Mouse (Mus musculus) testis, postnatal 10 days (tissue): Measurements from ENCODE around the gene Fbxw4.
A peak's percentile ranks its signal among the peaks of the same experiment; 100 is the strongest.

Experiments
- DNase-seq: peaks from one replicate; pipeline ENCODE4 v3.0.0; 2021; ENCODE audit warnings: low spot score

Gene Fbxw4

DNA sequence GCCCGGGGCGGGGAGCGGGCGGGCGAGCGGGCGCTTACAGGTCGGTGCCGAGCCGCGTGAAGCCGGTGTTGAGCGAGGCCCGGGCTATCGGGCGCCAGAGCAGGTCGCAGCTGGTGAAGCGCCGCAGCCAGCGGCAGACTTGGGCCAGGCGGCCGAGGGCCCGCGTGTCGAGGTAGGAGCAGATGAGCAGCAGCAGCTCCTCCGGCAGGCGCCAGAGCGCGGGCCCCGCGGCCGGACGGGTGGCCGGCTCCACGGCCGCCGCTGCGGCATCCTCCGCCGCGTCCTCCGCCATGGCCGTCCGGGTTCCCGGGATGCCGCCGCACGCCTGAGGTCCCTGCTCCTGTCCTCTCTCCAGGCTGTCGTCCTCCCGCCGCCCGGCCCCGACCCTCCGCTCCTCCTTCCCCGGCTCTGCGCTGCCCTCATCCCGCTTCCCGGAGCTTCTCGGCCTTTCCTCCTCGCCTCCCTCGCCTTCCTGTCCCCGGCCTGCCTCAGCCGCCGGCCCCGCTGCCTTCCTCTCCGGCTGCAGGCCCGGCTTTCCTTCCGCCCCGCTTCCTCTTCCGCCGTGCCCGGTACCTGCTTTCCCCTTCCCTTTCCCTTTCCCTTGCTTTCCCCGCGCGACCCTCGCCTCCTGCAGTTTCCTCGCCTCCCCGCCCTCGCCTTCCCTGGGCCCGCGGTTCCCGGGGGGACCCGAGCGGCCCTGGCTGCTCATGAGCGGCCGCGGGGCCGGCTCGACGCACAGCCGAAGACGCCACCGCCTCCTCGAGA lies at the start of gene Fbxw4:
TSS of gene Fbxw4 (minus strand) at position 575 of the 765 bp plus-strand sequence.
- peak; percentile 79 for DNase-seq

DNA sequence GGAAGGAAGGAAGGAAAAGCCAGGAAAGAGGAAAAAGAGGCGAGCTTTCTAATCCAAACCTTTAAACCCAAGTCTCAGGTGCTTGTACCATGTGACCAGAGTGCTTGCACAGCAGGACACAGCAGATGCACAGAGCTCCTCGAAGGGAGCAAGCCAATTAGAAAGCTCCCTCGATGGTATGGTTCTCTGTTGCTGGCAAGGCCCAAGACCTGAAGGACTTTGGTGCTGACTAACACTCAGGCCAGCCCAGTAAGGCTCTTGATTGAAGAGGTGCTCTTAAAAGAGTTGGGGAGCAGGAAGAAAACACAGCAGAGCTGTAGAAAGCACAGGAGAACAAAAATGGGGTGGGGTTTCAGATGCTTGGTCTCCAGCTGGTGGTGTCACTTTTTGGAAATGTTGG lies 48.6 kb upstream of the Fbxw4 start:
- DNase-seq = no peak

DNA sequence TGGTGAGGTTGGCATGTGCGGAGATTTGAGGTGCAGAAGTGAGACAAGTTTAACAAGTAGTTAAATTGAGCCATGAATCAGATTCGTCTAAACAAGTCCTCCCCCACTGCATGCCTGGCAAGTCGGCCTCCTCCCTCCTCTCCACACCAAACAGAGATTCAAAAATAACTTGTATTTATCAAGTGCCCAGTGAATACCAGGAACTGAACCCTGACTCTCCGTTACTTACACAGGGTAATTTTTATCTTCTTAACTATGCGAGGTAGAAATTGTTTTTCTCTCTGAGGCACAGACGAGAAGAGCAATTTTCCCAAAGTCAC lies 36.1 kb upstream of the Fbxw4 start:
- DNase-seq = no peak

DNA sequence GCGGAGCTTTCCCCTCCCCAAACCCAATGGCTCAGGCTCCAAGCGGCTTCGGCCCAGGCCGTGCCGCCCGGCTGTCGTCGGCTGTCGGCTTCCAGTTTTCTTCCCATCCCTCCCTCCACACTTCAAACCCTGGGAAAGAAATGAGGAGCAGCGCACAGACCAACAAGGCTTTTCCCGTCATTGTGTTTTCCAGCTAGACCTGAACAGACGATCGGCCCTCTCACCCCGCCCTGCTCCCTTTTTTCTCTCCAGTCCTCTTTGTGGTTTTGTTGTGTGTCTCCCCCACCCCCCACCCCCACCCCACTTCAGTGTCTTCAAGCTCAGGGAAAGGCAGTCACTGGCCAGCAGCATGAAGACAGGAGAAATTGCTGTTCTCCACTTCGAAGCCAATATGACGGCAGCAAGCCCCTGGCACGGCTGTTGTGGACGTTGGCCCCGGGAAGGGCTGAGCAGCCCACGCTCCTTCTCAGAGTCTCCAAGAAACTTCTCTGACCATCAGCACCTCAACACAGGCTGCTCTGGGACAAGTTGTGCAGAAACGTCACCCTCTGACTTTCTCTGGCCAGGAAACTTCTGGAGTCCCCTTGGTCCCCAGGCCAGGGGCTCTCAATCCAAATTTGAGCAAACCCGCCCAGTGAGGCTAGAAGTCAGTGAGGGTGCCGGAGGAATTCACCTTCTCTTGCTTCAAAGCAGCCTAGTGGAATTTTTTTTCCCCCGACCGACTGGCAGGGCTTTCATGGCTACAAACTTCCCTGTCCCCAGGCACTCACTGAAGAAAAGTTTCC lies 35.6 kb upstream of the Fbxw4 start:
- no peak for DNase-seq

DNA sequence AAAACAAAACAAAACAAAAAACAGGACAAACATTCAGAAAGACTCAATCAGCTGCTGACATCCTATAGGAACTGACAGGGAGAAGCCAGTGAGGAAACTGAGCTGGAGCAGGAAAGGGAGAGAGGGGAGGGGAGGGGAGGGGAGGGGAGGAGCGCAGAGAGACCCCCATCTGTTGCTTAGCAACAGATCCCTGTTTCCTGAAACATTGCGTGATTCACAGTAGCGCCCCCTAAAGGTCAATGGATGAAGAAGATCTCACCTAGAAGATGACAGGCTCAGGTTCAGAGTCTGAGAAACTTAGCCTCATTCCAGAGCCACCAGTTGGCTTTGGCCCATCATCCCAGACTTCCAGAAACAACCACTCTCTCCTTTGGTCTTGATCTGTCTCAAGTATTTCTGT lies 33.9 kb upstream of the Fbxw4 start:
- DNase-seq = no peak

DNA sequence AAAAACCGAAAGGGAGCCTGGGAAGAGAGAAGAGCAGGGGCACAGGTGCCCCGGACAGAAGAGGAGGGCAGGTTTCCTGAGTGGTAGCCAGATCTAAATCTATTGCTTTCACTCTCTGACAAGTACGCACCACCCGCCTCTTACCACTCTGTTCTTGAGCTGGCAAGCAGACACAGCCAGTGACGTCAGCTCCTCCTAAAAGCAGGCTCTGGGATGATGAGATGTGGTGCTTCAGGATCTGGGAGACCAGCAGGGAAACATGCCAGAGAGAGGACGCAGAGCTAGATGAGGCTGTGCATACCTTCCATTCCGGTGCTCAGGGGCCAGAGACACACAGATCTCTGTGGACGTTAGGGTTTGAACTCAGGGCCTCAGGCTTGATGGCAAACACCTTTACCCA lies 32.1 kb upstream of the Fbxw4 start:
- DNase-seq = no peak

DNA sequence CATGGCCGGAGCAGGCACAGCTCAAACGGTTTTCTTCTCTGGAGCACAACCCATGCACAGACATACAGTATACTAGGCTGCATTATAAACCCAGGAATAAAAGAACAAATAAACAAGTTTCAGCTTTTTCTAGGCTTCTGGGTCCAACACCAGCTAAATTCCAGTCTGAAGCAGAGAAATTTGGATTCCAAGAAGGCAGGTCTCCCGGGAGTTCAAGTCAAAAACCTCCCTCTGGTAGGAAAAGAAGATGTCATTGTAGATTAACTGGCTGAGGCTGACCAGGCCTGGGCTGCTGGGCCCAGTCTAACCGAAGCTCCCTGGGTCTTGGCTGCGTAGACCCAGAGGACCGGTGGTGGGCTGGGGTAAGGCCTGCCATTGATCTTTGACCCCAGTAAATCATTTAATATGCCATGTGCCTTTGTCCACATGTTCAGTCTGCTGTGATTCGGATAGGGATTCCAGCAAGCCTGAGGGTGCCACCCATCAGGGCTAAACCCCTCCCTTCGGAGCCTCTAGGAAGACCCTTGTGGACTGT lies 31.0 kb upstream of the Fbxw4 start:
- DNase-seq = no peak

DNA sequence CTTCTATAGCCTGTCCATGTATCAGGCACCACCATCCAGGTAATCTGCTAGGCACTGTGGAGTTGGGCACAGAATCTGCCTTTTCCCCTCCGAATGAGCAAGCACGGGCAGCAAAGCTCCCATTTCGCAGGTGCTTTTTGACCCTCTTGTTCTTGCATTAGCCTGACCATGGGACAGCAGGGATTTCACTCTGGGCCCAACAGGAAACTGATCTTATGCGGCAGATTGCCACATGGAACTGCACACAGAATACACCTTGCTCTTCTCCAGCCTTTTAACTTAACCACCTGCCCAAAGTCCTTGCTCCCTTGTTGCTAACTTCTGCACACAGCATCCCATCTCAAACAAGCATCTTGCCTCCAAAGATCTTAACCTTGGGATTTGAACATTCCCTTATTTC lies 26.9 kb upstream of the Fbxw4 start:
- no peak for DNase-seq

DNA sequence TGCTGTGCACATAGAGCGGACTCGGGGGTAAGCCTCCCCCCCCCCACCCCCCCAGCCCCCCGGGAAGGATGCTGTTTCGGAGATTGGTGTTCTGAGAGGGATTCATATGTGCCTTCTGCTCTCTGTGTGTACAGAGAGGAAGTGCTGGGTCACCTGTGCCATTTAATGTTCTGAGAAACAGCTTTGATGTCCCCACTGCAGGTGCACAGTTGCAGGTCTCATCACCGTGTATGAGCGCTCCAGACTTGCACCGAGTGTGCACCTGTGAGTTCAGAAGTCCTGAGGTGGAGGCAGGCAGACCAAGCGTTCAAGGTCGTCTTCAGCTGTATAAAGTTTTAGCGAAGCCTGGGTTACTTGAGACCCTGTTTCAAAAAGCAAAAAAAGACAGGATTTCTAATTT lies 23.6 kb upstream of the Fbxw4 start:
- no peak for DNase-seq

DNA sequence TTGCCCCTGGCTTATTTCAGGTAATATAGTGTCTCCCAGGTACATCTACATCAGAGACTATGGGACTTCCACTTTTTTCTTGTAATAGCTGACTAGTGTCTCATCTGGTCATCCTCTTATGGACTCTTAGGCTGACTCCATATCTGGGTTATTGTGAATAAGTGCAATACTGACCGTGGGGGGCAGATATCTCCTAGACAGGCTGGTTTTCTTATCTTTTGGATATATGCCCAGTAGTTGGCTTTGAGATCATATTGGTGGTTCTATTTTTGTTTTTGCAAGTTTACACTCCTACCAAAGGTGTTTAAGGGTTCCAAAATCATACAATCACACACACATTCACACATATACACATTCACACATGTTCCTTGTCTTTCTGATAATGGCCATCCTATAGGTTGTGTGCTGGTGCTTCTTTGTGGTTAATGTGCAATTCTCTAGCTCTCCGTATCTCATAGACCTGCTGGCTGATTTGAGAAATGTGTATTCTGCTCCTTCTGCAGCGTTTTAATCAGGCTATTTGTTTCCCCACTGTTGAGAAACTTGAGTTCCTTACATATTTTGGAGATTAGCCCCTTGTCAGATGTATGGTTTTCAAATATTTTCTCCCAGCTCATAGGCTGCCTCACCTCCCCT lies 20.5 kb upstream of the Fbxw4 start:
- no peak for DNase-seq

DNA sequence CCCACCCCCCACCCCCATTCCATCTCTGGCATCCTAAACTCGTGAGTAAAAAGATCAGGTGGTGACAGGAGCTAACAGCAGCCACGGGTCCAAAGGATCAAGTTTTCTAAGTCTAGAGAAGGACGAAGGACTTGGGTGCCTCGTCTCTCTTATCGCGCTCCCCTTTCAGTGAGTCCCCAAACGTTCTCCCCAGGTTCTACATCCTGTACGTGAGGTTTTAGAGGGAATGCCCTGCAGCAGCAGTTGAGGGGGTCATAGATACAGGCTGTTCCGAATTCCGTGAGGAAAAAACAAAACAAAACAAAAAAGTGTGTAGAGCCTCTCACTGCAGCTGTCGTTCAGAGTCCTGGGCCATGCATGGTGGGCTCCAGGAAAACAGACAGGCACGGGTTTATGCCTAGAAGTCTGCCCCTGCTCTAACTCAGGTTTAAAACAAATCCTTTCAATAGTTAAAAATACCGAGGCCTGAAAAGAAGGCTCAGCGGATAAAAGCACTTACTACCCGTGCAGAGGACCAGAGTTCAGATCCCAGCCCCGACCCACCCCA lies 16.7 kb upstream of the Fbxw4 start:
- no peak for DNase-seq

DNA sequence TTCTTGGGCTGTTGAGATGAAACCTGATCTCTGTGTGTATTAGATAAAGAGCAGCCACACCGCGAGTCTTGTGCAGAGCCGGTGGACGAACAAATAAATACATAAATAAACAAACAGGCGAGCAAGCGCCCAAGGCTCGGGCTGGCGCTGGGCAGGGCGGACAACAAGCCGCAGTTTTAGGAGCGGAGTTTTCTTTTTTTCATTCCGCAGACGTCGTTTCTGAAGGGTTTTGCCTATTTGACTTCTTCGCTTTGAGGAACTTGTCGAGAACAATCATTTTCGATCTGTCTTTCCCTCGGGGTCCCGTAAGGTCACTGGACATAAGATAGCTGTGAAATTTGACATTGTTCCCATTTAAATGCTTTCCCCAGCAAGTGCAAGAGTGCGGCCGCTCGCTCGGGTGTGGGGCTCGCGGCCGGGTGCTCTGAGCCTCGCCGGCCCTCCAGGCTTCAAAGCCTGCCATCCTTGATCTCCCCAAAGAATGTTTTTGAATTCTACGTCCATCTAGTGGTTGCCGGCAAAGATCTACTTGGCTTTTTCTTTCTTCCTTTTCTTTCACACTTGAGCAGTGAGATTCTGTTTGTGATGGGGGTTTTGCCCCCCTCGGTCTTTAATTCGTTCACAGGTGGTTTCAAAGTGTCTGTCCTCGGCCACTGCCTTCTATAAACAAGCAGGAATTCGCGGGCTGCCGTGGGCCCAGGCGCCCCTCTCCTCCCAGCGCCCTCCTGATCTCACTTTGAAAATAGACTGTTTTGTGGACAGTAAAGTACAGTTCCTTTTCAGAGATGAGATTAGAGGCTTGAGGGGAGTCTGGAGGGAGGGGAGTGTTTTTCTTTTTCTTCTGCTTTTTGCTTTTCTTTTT lies 15.8 kb upstream of the Fbxw4 start:
- no peak for DNase-seq

DNA sequence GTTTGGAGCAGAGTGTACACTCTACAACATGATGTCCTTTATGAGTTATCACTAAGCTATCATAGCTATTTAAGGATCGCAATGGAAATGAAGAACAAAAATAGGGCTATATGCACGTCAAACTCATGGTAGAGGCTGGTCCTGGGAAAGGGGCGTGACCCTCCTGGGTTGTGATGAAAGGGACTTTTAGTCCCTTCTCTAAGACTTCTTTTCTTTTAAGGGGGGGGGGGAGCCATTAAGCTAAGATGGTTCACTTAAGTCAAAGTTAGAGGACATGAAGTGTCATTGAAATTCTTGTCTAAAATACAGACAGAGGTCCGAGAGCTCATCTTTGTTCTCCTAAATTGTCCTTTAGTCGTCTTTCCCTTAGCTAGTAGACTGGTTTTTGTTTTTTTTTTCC lies 15.1 kb upstream of the Fbxw4 start:
- DNase-seq = no peak

DNA sequence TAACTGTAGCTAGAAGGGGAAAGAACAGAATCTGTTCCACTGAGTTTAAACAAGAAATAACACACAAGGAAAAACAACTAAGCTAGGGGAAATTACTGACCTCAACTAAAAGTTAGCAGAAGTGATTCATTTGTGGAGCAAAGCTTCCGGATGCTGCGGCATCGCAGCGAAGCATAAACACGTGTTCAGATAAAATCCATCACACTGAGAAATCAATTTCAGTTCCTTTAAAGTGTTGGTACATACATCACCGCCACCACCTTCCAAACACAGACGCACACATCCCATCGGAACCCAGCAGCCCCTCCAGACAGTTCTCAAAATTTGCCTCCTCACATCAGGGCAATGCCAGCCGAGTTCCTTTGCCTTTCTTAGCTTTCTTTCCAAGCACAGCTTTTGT lies 12.9 kb upstream of the Fbxw4 start:
- DNase-seq = no peak

DNA sequence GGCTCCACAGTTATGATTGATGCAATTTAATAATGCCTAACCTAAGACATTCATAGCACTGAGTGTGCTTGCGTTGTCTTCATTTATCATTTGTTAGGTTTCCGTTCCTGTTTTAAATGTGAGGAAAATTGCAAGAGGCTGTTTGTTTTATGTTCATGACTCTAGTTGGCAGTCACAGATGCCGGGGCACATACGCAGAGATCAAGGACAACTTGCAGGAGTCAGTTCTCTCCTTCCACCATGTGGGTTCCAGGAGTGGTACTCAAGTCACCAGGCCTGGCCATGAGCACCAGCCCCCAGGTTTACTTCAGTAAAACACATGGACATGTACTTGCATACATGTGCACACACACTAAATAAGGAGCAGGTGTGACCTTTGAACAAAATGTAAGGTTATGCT lies 8.9 kb upstream of the Fbxw4 start:
- no peak for DNase-seq

DNA sequence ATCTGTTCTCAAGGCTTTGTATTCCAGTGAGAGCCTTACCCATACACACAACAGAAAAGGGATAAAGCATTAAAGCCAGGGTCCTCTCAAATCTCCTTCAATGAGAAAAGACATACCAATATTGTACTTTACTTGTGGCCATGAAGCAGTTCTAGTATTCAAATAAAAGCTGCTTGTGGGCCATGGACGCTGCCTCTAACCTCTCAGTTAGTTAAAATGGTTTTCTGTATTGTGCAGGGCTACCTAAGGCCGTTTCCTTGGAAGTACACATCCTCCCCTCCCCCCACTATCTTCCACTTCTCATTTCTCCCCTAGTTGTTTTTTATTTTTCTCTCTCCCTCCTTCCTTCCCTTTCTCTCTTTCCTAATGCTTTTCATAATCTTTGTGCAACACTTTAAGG lies 3.7 kb upstream of the Fbxw4 start:
- DNase-seq = no peak

DNA sequence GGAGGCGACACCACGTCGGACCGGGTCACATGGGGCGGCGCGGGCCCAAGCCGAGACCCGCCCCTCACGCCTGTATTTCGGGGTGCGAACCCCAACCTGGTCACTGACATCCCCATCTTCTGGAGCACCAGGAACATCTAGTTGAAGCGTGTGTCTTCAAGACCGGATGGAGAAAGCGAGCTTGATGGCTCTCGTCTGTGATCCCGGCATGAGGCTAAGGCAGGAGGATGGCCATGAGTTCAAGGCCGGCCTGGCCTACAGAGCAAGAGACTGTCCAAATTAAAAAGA lies 335 bp upstream of the Fbxw4 start:
- DNase-seq = no peak

DNA sequence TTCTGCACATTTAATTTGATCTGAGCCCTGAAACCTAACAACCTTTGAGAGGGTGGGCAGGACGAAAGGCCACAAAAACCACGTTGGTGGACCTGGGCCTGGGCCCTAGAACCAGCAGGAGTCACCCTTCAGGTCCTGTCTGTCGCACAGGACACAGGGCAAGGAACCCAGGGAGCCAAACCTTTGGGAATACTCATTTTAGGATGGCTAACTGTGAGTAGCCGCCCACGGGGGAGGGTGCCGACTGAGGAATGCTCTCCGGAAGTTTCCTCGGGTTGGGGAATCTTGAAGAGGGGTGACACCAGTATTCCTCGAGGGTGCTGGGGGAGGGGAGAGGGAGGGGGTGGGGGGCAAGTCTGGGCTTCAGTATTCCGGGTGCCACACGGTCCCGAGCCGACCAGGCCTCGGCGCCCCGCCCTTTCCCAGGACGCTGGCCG lies 793 bp downstream of the Fbxw4 start:
- DNase-seq = no peak

DNA sequence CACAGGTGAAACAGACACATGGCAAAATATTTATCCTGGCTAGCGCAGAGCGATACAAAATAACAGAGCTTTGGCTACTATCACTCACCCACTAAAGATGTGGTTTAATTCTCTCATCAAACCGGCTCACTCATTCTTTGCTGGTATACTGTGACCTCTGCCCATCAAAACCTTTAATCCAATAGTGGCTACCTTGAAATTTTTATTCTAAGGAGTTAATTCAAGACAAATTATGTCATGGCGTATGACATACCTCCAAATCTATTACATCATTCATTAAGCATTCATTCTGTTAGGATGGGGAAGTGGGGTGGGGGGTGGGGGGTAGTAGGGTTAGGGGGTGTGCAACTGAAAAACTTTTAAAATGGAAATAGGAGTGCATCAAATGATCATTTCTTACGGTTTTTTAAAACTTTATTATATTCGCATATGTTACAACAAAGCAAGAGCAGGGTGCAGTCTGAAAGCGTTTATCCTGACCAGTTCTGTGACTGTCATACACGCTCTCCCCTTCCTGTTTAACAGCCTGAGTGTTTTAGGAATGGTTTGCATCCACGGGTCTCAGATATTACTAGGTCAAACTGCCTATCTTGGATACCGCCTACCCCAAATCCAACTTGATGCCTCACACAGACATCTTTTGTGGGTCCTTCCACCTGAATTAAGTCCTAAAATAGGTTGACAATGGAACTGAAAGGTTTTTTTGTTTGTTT lies 1.4 kb downstream of the Fbxw4 start:
- DNase-seq = no peak

DNA sequence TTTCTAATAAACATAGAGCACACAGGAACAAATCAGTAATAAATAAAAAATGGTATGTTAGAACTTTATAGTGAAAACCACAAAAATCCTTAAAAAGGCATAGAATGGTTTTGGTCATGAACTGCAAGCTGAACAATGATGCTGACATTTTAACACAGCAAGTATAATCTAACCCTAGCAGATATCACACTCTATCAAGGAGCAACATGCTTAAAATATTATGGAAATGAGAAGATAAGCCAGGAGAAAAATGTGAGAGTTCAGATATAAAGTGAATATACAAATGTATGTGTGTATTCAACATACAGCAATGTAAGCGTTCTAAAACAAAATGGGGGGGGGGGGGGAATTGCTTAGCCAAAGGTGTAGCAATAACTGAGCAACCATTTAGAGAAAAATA lies 2.3 kb downstream of the Fbxw4 start:
- no peak for DNase-seq

DNA sequence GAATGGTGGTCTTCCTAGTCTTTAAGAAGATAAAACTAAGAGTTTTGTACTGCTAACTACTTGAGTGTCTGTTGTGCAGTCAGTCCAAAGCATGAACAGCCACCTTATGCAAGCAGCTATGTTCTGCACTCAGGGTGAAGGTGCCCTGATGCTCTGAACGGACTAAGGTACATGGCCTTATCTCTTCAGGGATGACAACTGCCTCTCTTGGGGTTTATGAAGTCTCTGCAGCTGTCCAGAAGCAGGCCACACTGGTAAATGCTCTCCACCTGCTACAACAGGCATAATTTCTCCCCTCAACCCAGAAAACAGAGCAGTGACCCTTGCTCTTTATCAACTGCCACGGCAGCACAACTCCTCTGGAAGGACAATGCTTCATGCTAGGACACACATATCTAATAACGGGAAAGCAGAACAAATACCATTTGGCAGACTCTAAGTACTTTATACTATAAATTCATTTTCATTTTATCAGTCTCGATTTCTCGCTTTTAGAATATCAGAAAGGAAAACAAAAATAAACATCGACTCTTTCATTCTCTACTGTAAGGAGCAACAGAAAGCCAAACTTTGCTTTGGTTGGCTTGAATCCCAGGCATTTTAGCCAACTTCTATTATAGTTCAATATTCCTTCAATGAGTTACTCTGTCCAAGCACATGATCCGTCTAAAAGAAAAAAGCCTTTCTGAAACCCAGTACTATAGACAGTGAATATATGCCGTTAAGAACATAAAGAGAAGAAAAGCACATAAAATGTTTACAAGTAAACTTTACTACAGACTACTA lies 3.1 kb downstream of the Fbxw4 start:
- no peak for DNase-seq
